In genomic region chr16:48871754-48872153, GRCm38 (mm10) we compare ENCODE assay signal across 31 mouse cellular contexts. TPM values are rescaled to one million over a fixed set of nuclear protein-coding genes. Genes with fewer than 3 reads are reported as not detected.
DNase-seq lines count a peak whose midpoint lies in the region; ATAC-seq and TF ChIP-seq lines count a peak whose summit lies in the region.
"Had no signal": no experiment of that assay in that cellular context is flagged by ENCODE, and none has a peak within 500 bp of the region (broad histone marks: within the 10 kb centered on the region; RNA-seq: fewer than 3 reads in every experiment).

No protein-coding gene starts in this region.

- DNase-seq in heart, adult 8-10 months (ENCODE audit: low spot score) = no peak
- no peak for DNase-seq in yolk sac, embryonic 10.5 days (ENCODE audit: low spot score)
- DNase-seq in embryo, embryonic 11 days = no peak
- DNase-seq: adrenal gland, adult 8-10 months; adrenal gland, postnatal 14 days; adrenal gland, postnatal 36 days; B cell, adult 2 months; cerebellum, adult 11 months; cerebellum, adult 18-20 months; cerebellum, adult 9-10 months; cerebellum, postnatal 10 days; cerebellum, postnatal 25 days had no signal

- no peak for TF ChIP-seq CTCF in bone marrow, adult 2 months (IDR thresholded peaks at IDR 0.05; ENCODE audit: control insufficient read depth, insufficient read depth, low read length)

- peak; percentile 59 for ATAC-seq in megakaryocyte, adult 5-6 weeks (ENCODE audit: poor library complexity, severe bottlenecking)
- ATAC-seq in neutrophil, adult 5-6 weeks (ENCODE audit: extremely low read depth, insufficient number of reproducible peaks, low FRiP score, poor library complexity, severe bottlenecking) = peak; percentile 73; the same call in 1 of the 2 replicates
- ATAC-seq: activated CD4-positive, CD25-positive, alpha-beta regulatory T cell, adult 4 months; CD4-positive, CD25-positive, alpha-beta regulatory T cell, adult 4 months; forebrain, embryonic 14.5 days; forebrain, embryonic 16.5 days; Patski had no signal

- peaks cover 1% of the 10 kb centered on the region; the same call in 1 of the 2 replicates for H3K4me1 ChIP-seq in bone marrow, adult 2 months (ENCODE audit: control insufficient read depth, insufficient read depth, low read length)
- H3K4me1 ChIP-seq: embryonic facial prominence, embryonic 13.5 days; embryonic facial prominence, embryonic 15.5 days; forebrain, embryonic 10.5 days; forebrain, embryonic 12.5 days had no signal

- 82% methylated on average over 1 of the region's 1 CpGs for WGBS in bone marrow, adult 2 months

- H3K4me3 ChIP-seq in bone marrow, adult 2 months (replicated peaks; ENCODE audit: control insufficient read depth, low read depth, low read length) = no peak overlapping the region
- H3K4me3 ChIP-seq: embryonic facial prominence, embryonic 13.5 days; embryonic facial prominence, embryonic 15.5 days; erythroblast, embryonic 14.5 days; forebrain, embryonic 10.5 days; forebrain, embryonic 12.5 days had no signal

- H3K27ac ChIP-seq in bone marrow, adult 2 months (ENCODE audit: control insufficient read depth, insufficient read depth, low read depth, low read length, poor library complexity) = peak overlapping the region; percentile 76; the same call in 1 of the 2 replicates
- H3K27ac ChIP-seq: embryonic facial prominence, embryonic 13.5 days; embryonic facial prominence, embryonic 15.5 days; forebrain, embryonic 10.5 days; forebrain, embryonic 12.5 days had no signal

- no peak for TF ChIP-seq POLR2A in bone marrow, adult 2 months (IDR thresholded peaks at IDR 0.05; ENCODE audit: borderline replicate concordance, control insufficient read depth, low read depth, low read length)

RNA-seq across cellular contexts. Expression of gene Retnlg, which starts 0.7 kb away (rescaled TPM):
- 574 and 1,873 TPM in 2 replicates for polyA plus RNA-seq in bone marrow, adult 2 months (2011; ENCODE audit: insufficient read depth, insufficient read length, low replicate concordance, missing spikeins)
- 4,075 and 4,871 TPM in 2 replicates for total RNA-seq in megakaryocyte, adult 5-6 weeks (2015)
- 1,919 and 2,167 TPM in 2 replicates for total RNA-seq in megakaryocyte, adult 5-6 weeks (2017)
- 1,046 and 1,151 TPM in 2 replicates for total RNA-seq in neutrophil, adult 5-6 weeks (2017)
- 1 to 10 TPM in 1 of 4 experiments, under 1 TPM in 2, not detected in 1; 0.65 to 3.2 (median 0.97) TPM for total RNA-seq in heart, adult 8-10 months (2022)
- total RNA-seq: adrenal gland, adult 18-20 months; CH12.LX; G1E had no signal
- polyA plus RNA-seq: activated CD4-positive, CD25-positive, alpha-beta regulatory T cell, adult 4 months; CD4-positive, CD25-positive, alpha-beta regulatory T cell, adult 4 months; embryonic facial prominence, embryonic 11.5 days; embryonic facial prominence, embryonic 13.5 days; erythroblast, embryonic 14.5 days; forebrain, embryonic 10.5 days; forebrain, embryonic 12.5 days; forebrain, embryonic 14.5 days; forebrain, embryonic 16.5 days; G1E; Patski had no signal

RNA-seq across cellular contexts. Expression of gene Retnla, which starts 29.4 kb away (rescaled TPM):
- not detected in 2 replicates for polyA plus RNA-seq in bone marrow, adult 2 months (2011; ENCODE audit: insufficient read depth, insufficient read length, low replicate concordance, missing spikeins)
- total RNA-seq in megakaryocyte, adult 5-6 weeks (2015) = 0.82 TPM in 1 of 2 replicates, not detected in the other
- not detected in 2 replicates for total RNA-seq in megakaryocyte, adult 5-6 weeks (2017)
- not detected in 2 replicates for total RNA-seq in neutrophil, adult 5-6 weeks (2017)
- total RNA-seq in heart, adult 8-10 months (2022) = 1 to 10 TPM in 3 of 4 experiments, under 1 TPM in 1; 0.47 to 5.3 (median 2.0) TPM
- total RNA-seq: CH12.LX, G1E had no signal
- polyA plus RNA-seq: activated CD4-positive, CD25-positive, alpha-beta regulatory T cell, adult 4 months; brain, embryonic 14.5 days; CD4-positive, CD25-positive, alpha-beta regulatory T cell, adult 4 months; embryonic facial prominence, embryonic 11.5 days; embryonic facial prominence, embryonic 13.5 days; embryonic facial prominence, embryonic 15.5 days; erythroblast, embryonic 14.5 days; forebrain, embryonic 10.5 days; forebrain, embryonic 12.5 days; forebrain, embryonic 14.5 days; forebrain, embryonic 16.5 days; G1E; Patski had no signal

RNA-seq across cellular contexts. Expression of gene Retnlb, which starts 55.1 kb away (rescaled TPM):
- not detected in 2 replicates for polyA plus RNA-seq in bone marrow, adult 2 months (2011; ENCODE audit: insufficient read depth, insufficient read length, low replicate concordance, missing spikeins)
- not detected in 2 replicates for total RNA-seq in megakaryocyte, adult 5-6 weeks (2015)
- not detected in 2 replicates for total RNA-seq in megakaryocyte, adult 5-6 weeks (2017)
- 0.93 TPM in 1 of 2 replicates, not detected in the other for total RNA-seq in neutrophil, adult 5-6 weeks (2017)
- not detected for total RNA-seq in heart, adult 8-10 months (2022)
- total RNA-seq: adrenal gland, adult 18-20 months; adrenal gland, adult 8-10 months; adrenal gland, postnatal 14 days; adrenal gland, postnatal 36 days; CH12.LX; G1E had no signal
- polyA plus RNA-seq: activated CD4-positive, CD25-positive, alpha-beta regulatory T cell, adult 4 months; brain, embryonic 14.5 days; CD4-positive, CD25-positive, alpha-beta regulatory T cell, adult 4 months; cortical plate, adult 2 months; embryonic facial prominence, embryonic 11.5 days; embryonic facial prominence, embryonic 13.5 days; embryonic facial prominence, embryonic 15.5 days; erythroblast, embryonic 14.5 days; forebrain, embryonic 10.5 days; forebrain, embryonic 12.5 days; forebrain, embryonic 14.5 days; forebrain, embryonic 16.5 days; G1E; Patski had no signal

Comparison
In these comparisons a context has a peak if more than half of its experiments do, and no peak if none do; other contexts are left out.
1. RNA of gene Retnlg, which starts 0.7 kb away (total RNA-seq): 1,919 to 4,871 TPM in megakaryocyte, adult 5-6 weeks and 1,046 to 1,151 TPM in neutrophil, adult 5-6 weeks; 0.65 to 3.2 TPM in heart, adult 8-10 months; every median in the first group is over 100 times any median in the second.